Mouse (Mus musculus): ENCODE measurements around the gene Dlgap4. TPM values are rescaled to one million over a fixed set of nuclear protein-coding genes. Genes with fewer than 3 reads are reported as not detected.

Dlgap4 gene
- polyA plus RNA-seq, 1 experiment from 2014 or later = 66.4 TPM

GRCm38 (mm10) chr2:156584154-156584796, 29.2 kb upstream of the Dlgap4 start:
- 53% methylated on average over 11 of the region's 11 CpGs for WGBS
- H3K36me3 ChIP-seq (ENCODE audit: control insufficient read depth, insufficient read depth, low read length) = no peaks in the 10 kb centered on the region
- no peak overlapping the region for H3K4me3 ChIP-seq (ENCODE audit: low read length)
- peak; percentile 28; the same call in 1 of the 2 replicates for ATAC-seq (ENCODE audit: low read depth)
- H3K27ac ChIP-seq (ENCODE audit: low read length) = no peak overlapping the region
- no peaks in the 10 kb centered on the region; the same call in 1 of the 2 replicates for H3K27me3 ChIP-seq (ENCODE audit: control insufficient read depth, insufficient read depth, low read depth, low read length)
- H3K4me1 ChIP-seq (replicated peaks; ENCODE audit: control insufficient read depth, insufficient read depth, low read length) = no peaks in the 10 kb centered on the region
- H3K4me2 ChIP-seq (ENCODE audit: low read depth, low read length) = no peak overlapping the region
- H3K9ac ChIP-seq (ENCODE audit: low read length) = no peak overlapping the region
- H3K9me3 ChIP-seq (ENCODE audit: control insufficient read depth, low read length) = no peaks in the 10 kb centered on the region

DNA sequence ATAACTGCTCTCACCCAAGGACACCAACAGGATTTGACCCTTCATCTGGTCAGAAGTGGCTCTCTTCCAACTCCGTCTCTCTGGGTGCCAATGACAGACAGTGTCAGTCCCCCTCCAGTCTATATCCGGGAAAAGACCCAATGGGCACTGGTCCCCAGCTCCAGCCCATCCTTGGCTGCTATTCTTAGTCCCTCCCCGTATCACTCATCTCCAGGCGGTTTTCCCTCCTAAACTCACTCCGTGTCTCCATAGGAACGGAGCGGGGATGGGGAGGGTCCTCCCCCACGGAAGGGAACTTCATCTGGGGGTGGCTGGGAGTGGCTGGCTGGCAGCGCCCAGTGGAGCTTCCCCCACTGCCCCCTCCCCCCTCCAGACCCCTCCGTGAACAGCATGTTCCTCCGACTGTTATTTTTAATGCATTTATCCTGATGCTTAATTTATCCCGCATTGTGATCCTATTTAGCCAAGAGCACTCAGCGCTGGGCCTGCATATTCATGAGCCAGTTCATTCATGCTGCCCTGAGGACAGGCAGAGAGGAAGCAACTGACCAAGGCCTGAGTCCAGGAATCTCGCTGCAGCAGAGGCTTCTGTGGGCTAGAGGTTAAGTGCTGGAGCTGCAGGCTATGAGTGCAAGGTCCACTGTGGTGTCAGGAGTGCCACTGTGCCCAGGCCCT, 28.6 kb upstream of the Dlgap4 start:
- Histone ChIP-seq H3K9me3 (ENCODE audit: control insufficient read depth, low read length) (no peaks in the 10 kb centered on the region), H3K4me3 (ENCODE audit: low read length) (no peak overlapping the region), H3K9ac (ENCODE audit: low read length) (no peak overlapping the region), H3K27me3 (ENCODE audit: control insufficient read depth, insufficient read depth, low read depth, low read length) (no peaks in the 10 kb centered on the region; the same call in 1 of the 2 replicates), H3K27ac (ENCODE audit: low read length) (no peak overlapping the region), H3K4me1 (replicated peaks; ENCODE audit: control insufficient read depth, insufficient read depth, low read length) (no peaks in the 10 kb centered on the region), H3K36me3 (ENCODE audit: control insufficient read depth, insufficient read depth, low read length) (no peaks in the 10 kb centered on the region), H3K4me2 (ENCODE audit: low read depth, low read length) (no peak overlapping the region)
- WGBS = 45% methylated on average over 14 of the region's 14 CpGs
- ATAC-seq (ENCODE audit: low read depth) = peak; percentile 34; the same call in 1 of the 2 replicates

DNA sequence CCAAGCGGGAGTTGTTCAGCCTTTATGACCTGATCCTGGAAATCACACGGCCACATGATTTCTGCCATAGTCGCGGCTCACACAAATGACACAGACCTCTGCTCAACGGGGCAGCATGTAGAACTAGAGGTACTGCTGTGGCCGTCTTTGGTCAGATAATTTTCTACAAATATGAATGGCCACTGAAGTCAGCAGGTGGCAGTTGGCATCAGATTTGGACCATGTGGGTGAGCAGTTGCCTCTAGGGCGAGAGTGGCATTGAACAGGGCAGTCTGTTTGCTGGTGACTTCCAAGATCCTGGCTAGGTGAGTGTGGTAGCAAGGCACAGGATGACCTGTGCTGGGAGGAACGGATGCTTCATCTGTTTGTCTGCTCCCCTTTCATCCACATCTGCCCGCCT, 24.0 kb upstream of the Dlgap4 start:
- no peak overlapping the region for H3K4me2 ChIP-seq (ENCODE audit: low read depth, low read length)
- no peak overlapping the region for H3K27ac ChIP-seq (ENCODE audit: low read length)
- no peaks in the 10 kb centered on the region for H3K36me3 ChIP-seq (ENCODE audit: control insufficient read depth, insufficient read depth, low read length)
- no peak overlapping the region for H3K4me3 ChIP-seq (ENCODE audit: low read length)
- WGBS = 89% methylated on average over 9 of the region's 9 CpGs
- no peaks in the 10 kb centered on the region for H3K27me3 ChIP-seq (ENCODE audit: control insufficient read depth, insufficient read depth, low read depth, low read length)
- H3K9me3 ChIP-seq (ENCODE audit: control insufficient read depth, low read length) = no peaks in the 10 kb centered on the region
- ATAC-seq (ENCODE audit: low read depth) = no peak
- no peaks in the 10 kb centered on the region for H3K4me1 ChIP-seq (replicated peaks; ENCODE audit: control insufficient read depth, insufficient read depth, low read length)
- H3K9ac ChIP-seq (ENCODE audit: low read length) = no peak overlapping the region

DNA sequence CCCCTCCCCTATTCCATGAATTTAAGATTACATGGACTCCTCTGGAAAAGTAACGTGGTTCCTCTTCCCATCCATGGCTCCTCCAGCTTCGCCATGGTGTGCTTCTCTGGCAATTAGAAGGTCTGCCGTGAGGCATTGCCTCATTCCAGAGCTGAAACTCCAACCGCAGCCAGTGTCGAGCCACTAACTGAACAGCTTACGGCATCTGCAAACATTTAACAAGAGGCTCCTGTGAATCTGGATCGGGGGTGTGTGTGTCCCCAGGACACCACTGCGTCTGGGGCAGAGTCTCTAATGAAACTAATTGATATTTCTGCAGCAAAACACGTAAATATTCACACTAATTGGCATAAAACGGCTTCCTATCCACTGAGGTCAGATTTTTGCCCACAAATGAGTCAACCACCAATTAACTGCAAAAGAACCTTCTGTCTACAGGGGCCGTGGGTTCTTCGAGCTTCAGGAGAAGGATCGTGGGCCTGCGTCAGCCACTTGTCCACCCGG, 18.5 kb upstream of the Dlgap4 start:
- H3K4me1 ChIP-seq (replicated peaks; ENCODE audit: control insufficient read depth, insufficient read depth, low read length) = no peaks in the 10 kb centered on the region
- H3K4me3 ChIP-seq (ENCODE audit: low read length) = no peak overlapping the region
- no peaks in the 10 kb centered on the region for H3K27me3 ChIP-seq (ENCODE audit: control insufficient read depth, insufficient read depth, low read depth, low read length)
- WGBS = 57% methylated on average over 15 of the region's 15 CpGs
- no peak overlapping the region for H3K27ac ChIP-seq (ENCODE audit: low read length)
- H3K4me2 ChIP-seq (ENCODE audit: low read depth, low read length) = no peak overlapping the region
- no peaks in the 10 kb centered on the region for H3K36me3 ChIP-seq (ENCODE audit: control insufficient read depth, insufficient read depth, low read length)
- no peaks in the 10 kb centered on the region for H3K9me3 ChIP-seq (ENCODE audit: control insufficient read depth, low read length)
- no peak for ATAC-seq (ENCODE audit: low read depth)
- no peak overlapping the region for H3K9ac ChIP-seq (ENCODE audit: low read length)

- no peak overlapping the region for H3K9ac ChIP-seq (ENCODE audit: low read length)
- no peaks in the 10 kb centered on the region for H3K36me3 ChIP-seq (ENCODE audit: control insufficient read depth, insufficient read depth, low read length)
- H3K4me2 ChIP-seq (ENCODE audit: low read depth, low read length) = no peak overlapping the region
- no peaks in the 10 kb centered on the region for H3K4me1 ChIP-seq (replicated peaks; ENCODE audit: control insufficient read depth, insufficient read depth, low read length)
- H3K9me3 ChIP-seq (ENCODE audit: control insufficient read depth, low read length) = no peaks in the 10 kb centered on the region
- H3K27ac ChIP-seq (ENCODE audit: low read length) = no peak overlapping the region
- no peak overlapping the region for H3K4me3 ChIP-seq (ENCODE audit: low read length)
- ATAC-seq (ENCODE audit: low read depth) = no peak
- 67% methylated on average over 7 of the region's 7 CpGs for WGBS
- no peaks in the 10 kb centered on the region for H3K27me3 ChIP-seq (ENCODE audit: control insufficient read depth, insufficient read depth, low read depth, low read length)
Measured at GRCm38 (mm10) chr2:156602581-156602980, 10.9 kb upstream of the Dlgap4 start.

GRCm38 (mm10) chr2:156603671-156604070, 9.8 kb upstream of the Dlgap4 start:
- Histone ChIP-seq H3K4me1 (replicated peaks; ENCODE audit: control insufficient read depth, insufficient read depth, low read length) (no peaks in the 10 kb centered on the region), H3K27me3 (ENCODE audit: control insufficient read depth, insufficient read depth, low read depth, low read length) (peaks cover 3% of the 10 kb centered on the region; the same call in 1 of the 2 replicates), H3K27ac (ENCODE audit: low read length) (no peak overlapping the region), H3K36me3 (ENCODE audit: control insufficient read depth, insufficient read depth, low read length) (no peaks in the 10 kb centered on the region), H3K4me3 (ENCODE audit: low read length) (no peak overlapping the region), H3K4me2 (ENCODE audit: low read depth, low read length) (no peak overlapping the region), H3K9ac (ENCODE audit: low read length) (no peak overlapping the region), H3K9me3 (ENCODE audit: control insufficient read depth, low read length) (no peaks in the 10 kb centered on the region)
- no peak for ATAC-seq (ENCODE audit: low read depth)
- 77% methylated on average over 9 of the region's 9 CpGs for WGBS

DNA sequence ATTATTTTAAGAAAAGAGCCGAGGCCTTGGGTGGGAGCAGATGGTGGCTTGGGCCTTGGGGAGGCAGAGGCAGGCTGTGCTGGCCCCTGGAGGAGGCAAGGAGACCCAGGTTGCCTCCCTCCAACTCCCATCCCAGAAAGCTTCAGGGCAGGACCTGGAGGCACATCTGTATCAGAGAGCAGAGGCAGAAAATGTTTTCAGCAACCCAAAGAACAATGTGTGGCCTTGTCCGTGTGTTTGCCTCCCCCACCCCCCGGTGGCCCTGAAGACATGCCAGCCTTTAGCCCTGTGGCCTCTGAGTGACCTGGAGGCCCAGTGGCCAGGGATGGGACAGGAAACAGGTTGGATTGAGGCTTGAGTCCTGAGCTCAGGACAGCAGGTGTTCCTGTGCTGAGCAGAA, 8.4 kb upstream of the Dlgap4 start:
- peaks cover 5% of the 10 kb centered on the region for H3K27me3 ChIP-seq (ENCODE audit: control insufficient read depth, insufficient read depth, low read depth, low read length)
- WGBS = 43% methylated on average over 3 of the region's 3 CpGs

GRCm38 (mm10) chr2:156605971-156606370, 7.5 kb upstream of the Dlgap4 start:
- Histone ChIP-seq H3K27ac (ENCODE audit: low read length) (no peak overlapping the region), H3K4me3 (ENCODE audit: low read length) (no peak overlapping the region), H3K4me1 (replicated peaks; ENCODE audit: control insufficient read depth, insufficient read depth, low read length) (no peaks in the 10 kb centered on the region), H3K9ac (ENCODE audit: low read length) (no peak overlapping the region), H3K36me3 (ENCODE audit: control insufficient read depth, insufficient read depth, low read length) (no peaks in the 10 kb centered on the region), H3K27me3 (ENCODE audit: control insufficient read depth, insufficient read depth, low read depth, low read length) (peaks cover 5% of the 10 kb centered on the region), H3K4me2 (ENCODE audit: low read depth, low read length) (no peak overlapping the region), H3K9me3 (ENCODE audit: control insufficient read depth, low read length) (no peaks in the 10 kb centered on the region)
- ATAC-seq (ENCODE audit: low read depth) = no peak
- WGBS = 72% methylated on average over 5 of the region's 5 CpGs

More for the DNA sequence above, 8.4 kb upstream of the Dlgap4 start:
- Histone ChIP-seq H3K36me3 (ENCODE audit: control insufficient read depth, insufficient read depth, low read length) (no peaks in the 10 kb centered on the region), H3K4me2 (ENCODE audit: low read depth, low read length) (no peak overlapping the region), H3K4me1 (replicated peaks; ENCODE audit: control insufficient read depth, insufficient read depth, low read length) (no peaks in the 10 kb centered on the region), H3K9ac (ENCODE audit: low read length) (no peak overlapping the region), H3K27ac (ENCODE audit: low read length) (no peak overlapping the region), H3K9me3 (ENCODE audit: control insufficient read depth, low read length) (no peaks in the 10 kb centered on the region), H3K4me3 (ENCODE audit: low read length) (no peak overlapping the region)
- no peak for ATAC-seq (ENCODE audit: low read depth)

DNA sequence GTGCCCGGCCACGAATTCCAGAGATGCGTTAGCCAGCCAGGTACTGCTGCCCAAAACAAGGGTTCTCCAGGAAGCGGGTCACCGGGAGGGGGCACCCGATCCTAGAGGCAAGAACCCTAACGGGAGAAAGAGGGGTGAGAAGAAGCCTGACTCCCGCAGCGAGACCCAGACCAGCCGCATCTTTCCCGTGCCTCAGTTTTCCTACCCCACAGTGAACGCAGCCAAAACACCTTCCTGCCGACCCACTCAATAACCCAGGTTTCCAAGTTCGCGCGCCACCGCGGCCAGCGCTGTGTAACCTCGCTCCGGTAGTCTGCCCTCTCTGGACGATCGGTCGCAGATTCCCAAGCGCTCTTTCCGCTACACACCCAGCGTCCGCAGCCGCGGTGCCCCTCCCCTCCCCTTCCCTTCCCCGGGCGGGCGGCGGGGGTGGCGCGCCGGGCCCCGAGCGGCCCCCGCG, 394 bp upstream of the Dlgap4 start:
- H3K9me3 ChIP-seq (ENCODE audit: control insufficient read depth, low read length) = no peaks in the 10 kb centered on the region
- peak overlapping the region; percentile 99 for H3K4me2 ChIP-seq (ENCODE audit: low read depth, low read length)
- H3K4me3 ChIP-seq (ENCODE audit: low read length) = peak overlapping the region; percentile 67
- H3K9ac ChIP-seq (ENCODE audit: low read length) = peak overlapping the region; percentile 67
- H3K4me1 ChIP-seq (replicated peaks; ENCODE audit: control insufficient read depth, insufficient read depth, low read length) = peaks cover 16% of the 10 kb centered on the region
- 0% methylated on average over 34 of the region's 41 CpGs for WGBS
- peak; percentile 32 for ATAC-seq (ENCODE audit: low read depth)
- no peak overlapping the region for H3K27ac ChIP-seq (ENCODE audit: low read length)
- peaks cover 65% of the 10 kb centered on the region for H3K27me3 ChIP-seq (ENCODE audit: control insufficient read depth, insufficient read depth, low read depth, low read length)
- no peaks in the 10 kb centered on the region for H3K36me3 ChIP-seq (ENCODE audit: control insufficient read depth, insufficient read depth, low read length)
